Mouse (Mus musculus) stomach, embryonic 14.5 days (tissue): ENCODE measurements around the gene H13. TPM values are rescaled to one million over a fixed set of nuclear protein-coding genes. Genes with fewer than 3 reads are reported as not detected.

Experiments
- ATAC-seq: fragments of 200-750 bp; cut with Nextera tagmentation; 2 replicates; pipeline ENCODE4 v1.8.0; 2017; ENCODE audit warnings: low read depth, moderate TSS enrichment; ENCODE audit not compliant: insufficient number of reproducible peaks, insufficient read depth, low FRiP score
- H3K27ac ChIP-seq: fragments of 300-500 bp; sonication (generic); 2 replicates; pipeline ENCODE4 v1.5.1; 2014; ENCODE audit warnings: mild to moderate bottlenecking, low read length, moderate library complexity, mixed read lengths
- H3K27me3 ChIP-seq: fragments of 300-500 bp; sonication (generic); 2 replicates; pipeline ENCODE4 v1.6.1; 2014; ENCODE audit warnings: low read length, control low read depth, mixed read lengths; ENCODE audit not compliant: control insufficient read depth, insufficient read depth
- H3K36me3 ChIP-seq: fragments of 300-500 bp; sonication (generic); 2 replicates; pipeline ENCODE4 v1.6.1; 2014; ENCODE audit warnings: mild to moderate bottlenecking, control low read depth, low read length, moderate library complexity, mixed read lengths; ENCODE audit not compliant: control insufficient read depth, insufficient read depth
- H3K4me1 ChIP-seq: fragments of 300-500 bp; sonication (generic); 2 replicates; pipeline ENCODE4 v1.6.1; 2014; ENCODE audit warnings: low read length, control low read depth, mixed read lengths; ENCODE audit not compliant: control insufficient read depth, insufficient read depth
- H3K4me2 ChIP-seq: fragments of 300-500 bp; sonication (generic); replicated peaks from 2 replicates; pipeline ENCODE4 v1.6.1; 2014; ENCODE audit warnings: low read depth, low read length, control low read depth
- H3K4me3 ChIP-seq: fragments of 300-500 bp; sonication (generic); 2 replicates; pipeline ENCODE4 v1.5.1; 2014; ENCODE audit warnings: low read depth, low read length, control low read depth
- H3K9ac ChIP-seq: fragments of 300-500 bp; sonication (generic); replicated peaks from 2 replicates; pipeline ENCODE4 v1.6.1; 2014; ENCODE audit warnings: low read depth, mild to moderate bottlenecking, control low read depth, low read length, moderate library complexity, mixed read lengths
- H3K9me3 ChIP-seq: fragments of 300-500 bp; sonication (generic); 2 replicates; pipeline ENCODE4 v1.6.1; 2016; ENCODE audit warnings: low read depth, low read length, control low read depth; ENCODE audit not compliant: control insufficient read depth
- WGBS: fragments of 180-500 bp; shearing (Covaris S2); extraction: QIAGEN DNeasy Blood & Tissue Kit; methylation state at CpG from one replicate; pipeline ENCODE4 v1.1.7; 2014; 5-methylcytosine and 5-hydroxymethylcytosine counted together
- polyA plus RNA-seq: library from polyadenylated mRNA; unstranded; fragments of >200 nt; fragmentation: Nextera tagmentation; extraction: Ambion mirVana; gene quantifications from 2 replicates; pipeline ENCODE4 v1.2.1, GENCODE M21; 2014

H13 gene
- polyA plus RNA-seq, 1 experiment from 2014 or later, result 122 TPM

- H3K4me1 ChIP-seq, result peaks cover 10% of the 10 kb centered on the region; the same call in 1 of the 2 replicates
- H3K4me2 ChIP-seq, result no peak overlapping the region
- no peaks in the 10 kb centered on the region for H3K9me3 ChIP-seq
- H3K4me3 ChIP-seq, result no peak overlapping the region
- H3K27me3 ChIP-seq, result no peaks in the 10 kb centered on the region
- peaks cover 59% of the 10 kb centered on the region for H3K36me3 ChIP-seq
- peak overlapping the region; percentile 18; the same call in 1 of the 2 replicates for H3K27ac ChIP-seq
- WGBS, result 43% methylated on average over 20 of the region's 20 CpGs
- peak overlapping the region; percentile 55 for H3K9ac ChIP-seq
- ATAC-seq, result peak; percentile 78
Observed at GRCm38 (mm10) chr2:152696476-152697164, 27.4 kb downstream of the H13 start.

- H3K36me3 ChIP-seq, result peaks cover 79% of the 10 kb centered on the region
- H3K9ac ChIP-seq, result no peak overlapping the region
- H3K9me3 ChIP-seq, result no peaks in the 10 kb centered on the region
- 0 out of 2 replicates have a peak, but pooled peaks cover 5% of the 10 kb centered on the region for H3K4me1 ChIP-seq
- H3K4me3 ChIP-seq, result no peak overlapping the region
- no peak overlapping the region for H3K27ac ChIP-seq
- H3K4me2 ChIP-seq, result no peak overlapping the region
- H3K27me3 ChIP-seq, result no peaks in the 10 kb centered on the region
- no peak for ATAC-seq
- WGBS, result 84% methylated on average over 10 of the region's 10 CpGs
Observed at GRCm38 (mm10) chr2:152700138-152700537, 30.9 kb downstream of the H13 start.

- H3K27ac ChIP-seq, result no peak overlapping the region
Observed at GRCm38 (mm10) chr2:152700725-152701124, 31.5 kb downstream of the H13 start.

GRCm38 (mm10) chr2:152703596-152704255, 34.5 kb downstream of the H13 start:
- H3K9me3 ChIP-seq, result no peaks in the 10 kb centered on the region
- no peak overlapping the region for H3K4me2 ChIP-seq
- H3K36me3 ChIP-seq, result peaks cover 58% of the 10 kb centered on the region
- no peak overlapping the region for H3K27ac ChIP-seq
- peaks cover 21% of the 10 kb centered on the region; the same call in 1 of the 2 replicates for H3K4me1 ChIP-seq
- no peak overlapping the region for H3K4me3 ChIP-seq
- no peaks in the 10 kb centered on the region for H3K27me3 ChIP-seq
- 91% methylated on average over 21 of the region's 21 CpGs for WGBS
- no peak for ATAC-seq
- H3K9ac ChIP-seq, result no peak overlapping the region

More at GRCm38 (mm10) chr2:152700725-152701124, 31.5 kb downstream of the H13 start:
- Histone ChIP-seq H3K36me3 (peaks cover 79% of the 10 kb centered on the region), H3K4me1 (peaks cover 5% of the 10 kb centered on the region; the same call in 1 of the 2 replicates), H3K9me3 (no peaks in the 10 kb centered on the region), H3K4me3 (no peak overlapping the region), H3K27me3 (no peaks in the 10 kb centered on the region), H3K9ac (no peak overlapping the region), H3K4me2 (no peak overlapping the region)
- no peak for ATAC-seq
- WGBS, result 91% methylated on average over 8 of the region's 8 CpGs

GRCm38 (mm10) chr2:152704256-152704605, 35.0 kb downstream of the H13 start:
- Histone ChIP-seq H3K27ac (no peak overlapping the region), H3K9ac (no peak overlapping the region), H3K4me2 (no peak overlapping the region), H3K36me3 (peaks cover 57% of the 10 kb centered on the region), H3K27me3 (no peaks in the 10 kb centered on the region), H3K4me1 (peaks cover 21% of the 10 kb centered on the region; the same call in 1 of the 2 replicates), H3K4me3 (no peak overlapping the region), H3K9me3 (no peaks in the 10 kb centered on the region)
- ATAC-seq, result no peak
- 89% methylated on average over 5 of the region's 5 CpGs for WGBS

- H3K9ac ChIP-seq, result no peak overlapping the region
Observed at GRCm38 (mm10) chr2:152704811-152705370, 35.6 kb downstream of the H13 start.

GRCm38 (mm10) chr2:152705993-152706571, 36.8 kb downstream of the H13 start:
- H3K9me3 ChIP-seq, result no peaks in the 10 kb centered on the region
- 68% methylated on average over 22 of the region's 22 CpGs for WGBS
- H3K27me3 ChIP-seq, result no peaks in the 10 kb centered on the region
- no peak overlapping the region for H3K4me2 ChIP-seq
- H3K9ac ChIP-seq, result 0 out of 2 replicates have a peak overlapping the region, but pooled peaks have one; percentile 1
- peaks cover 25% of the 10 kb centered on the region; the same call in 1 of the 2 replicates for H3K4me1 ChIP-seq
- no peak overlapping the region for H3K4me3 ChIP-seq
- H3K27ac ChIP-seq, result peak overlapping the region; percentile 58
- H3K36me3 ChIP-seq, result peaks cover 40% of the 10 kb centered on the region
- no peak for ATAC-seq

More at GRCm38 (mm10) chr2:152704811-152705370, 35.6 kb downstream of the H13 start:
- H3K4me3 ChIP-seq, result no peak overlapping the region
- H3K27ac ChIP-seq, result no peak overlapping the region
- peaks cover 52% of the 10 kb centered on the region for H3K36me3 ChIP-seq
- 91% methylated on average over 14 of the region's 14 CpGs for WGBS
- H3K27me3 ChIP-seq, result no peaks in the 10 kb centered on the region
- peaks cover 25% of the 10 kb centered on the region; the same call in 1 of the 2 replicates for H3K4me1 ChIP-seq
- no peaks in the 10 kb centered on the region for H3K9me3 ChIP-seq
- ATAC-seq, result no peak
- no peak overlapping the region for H3K4me2 ChIP-seq

- ATAC-seq, result no peak
- H3K4me3 ChIP-seq, result peak overlapping the region; percentile 30
- H3K36me3 ChIP-seq, result peaks cover 29% of the 10 kb centered on the region
- H3K27me3 ChIP-seq, result no peaks in the 10 kb centered on the region
- H3K9ac ChIP-seq, result peak overlapping the region; percentile 55
- H3K4me1 ChIP-seq, result peaks cover 25% of the 10 kb centered on the region; the same call in 1 of the 2 replicates
- no peaks in the 10 kb centered on the region for H3K9me3 ChIP-seq
- H3K4me2 ChIP-seq, result peak overlapping the region; percentile 59
- peak overlapping the region; percentile 91 for H3K27ac ChIP-seq
- WGBS, result 22% methylated on average over 7 of the region's 7 CpGs
Observed at GRCm38 (mm10) chr2:152707186-152707585, 37.9 kb downstream of the H13 start.
